Mouse (Mus musculus): ENCODE measurements around the gene Bri3bp.

DNA sequence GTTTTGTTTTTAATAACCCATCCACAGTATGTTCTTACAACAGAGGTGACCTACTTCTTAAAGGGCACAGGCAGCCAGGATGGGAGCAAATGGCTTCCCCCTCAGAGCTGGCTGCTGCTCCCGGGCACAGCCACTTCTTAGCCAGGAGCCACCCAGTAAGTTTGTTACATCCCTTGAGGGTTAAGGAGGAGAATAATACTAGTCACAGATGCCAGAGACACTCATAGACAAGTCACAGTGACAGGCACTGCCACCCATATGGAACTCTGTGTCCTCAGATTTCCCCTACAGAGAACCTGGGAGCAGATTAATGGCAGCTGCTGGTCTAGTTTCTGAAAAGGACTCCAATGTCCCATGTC is 48.8 kb upstream of the Bri3bp start:
- no peak for TF ChIP-seq CTCF (IDR thresholded peaks at IDR 0.05)
- TF ChIP-seq EP300 (IDR thresholded peaks at IDR 0.05), result no peak

Data from lung, postnatal 0 days (tissue).